Mouse (Mus musculus): ENCODE results near the gene Eid1. TPM values are rescaled to one million over a fixed set of nuclear protein-coding genes. Genes with fewer than 3 reads are reported as not detected.

Eid1 gene
- total and polyA plus RNA-seq, 3 experiments = 0.11 TPM; not detected in 2

DNA sequence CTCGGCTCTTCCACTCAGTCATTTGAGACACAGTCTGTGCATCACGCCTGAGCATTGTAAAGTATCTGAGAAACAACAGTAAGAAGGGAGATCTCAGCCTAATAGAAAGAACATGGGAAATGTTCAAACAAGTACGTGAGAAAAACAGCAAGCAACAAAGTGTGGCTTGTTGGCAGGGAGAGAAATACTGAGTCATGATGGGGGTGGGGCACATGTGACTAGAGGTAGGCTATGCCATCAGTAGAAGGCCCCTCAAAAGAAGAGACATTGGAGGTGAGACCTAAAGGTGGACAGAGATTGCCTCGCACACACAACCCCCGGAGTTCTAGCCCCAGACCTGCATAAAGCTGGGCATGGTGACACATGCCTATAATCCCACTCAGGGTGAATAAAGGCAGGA is 7.7 kb upstream of the Eid1 start:
- Histone ChIP-seq H3K4me3 (ENCODE audit: low read depth, low read length) (no peak overlapping the region), H3K36me3 (replicated peaks) (no peaks in the 10 kb centered on the region), H3K27me3 (ENCODE audit: insufficient read depth, low read length) (peaks cover 12% of the 10 kb centered on the region; the same call in 1 of the 2 replicates), H3K4me1 (ENCODE audit: insufficient read depth, low read depth, low read length) (peaks cover 8% of the 10 kb centered on the region), H3K9me3 (replicated peaks) (no peaks in the 10 kb centered on the region)
- DNase-seq (ENCODE audit: low spot score) (no peak), ATAC-seq (ENCODE audit: extremely low read depth, insufficient number of reproducible peaks, low FRiP score, poor library complexity, severe bottlenecking) (no peak)
- no peak for TF ChIP-seq GATA1 (IDR thresholded peaks at IDR 0.05; ENCODE audit: borderline replicate concordance, low read length)
- no peak for TF ChIP-seq GATA2 (IDR thresholded peaks at IDR 0.05; ENCODE audit: borderline replicate concordance, low read depth, low read length)
- TF ChIP-seq CTCF (IDR thresholded peaks at IDR 0.05; ENCODE audit: low read depth, low read length) = no peak
- TF ChIP-seq POLR2AphosphoS5 (IDR thresholded peaks at IDR 0.05; ENCODE audit: insufficient replicate concordance, low read depth, low read length) = no peak
- TF ChIP-seq TAL1 (conservative IDR thresholded peaks at IDR 0.05; ENCODE audit: low read depth, low read length) = no peak

DNA sequence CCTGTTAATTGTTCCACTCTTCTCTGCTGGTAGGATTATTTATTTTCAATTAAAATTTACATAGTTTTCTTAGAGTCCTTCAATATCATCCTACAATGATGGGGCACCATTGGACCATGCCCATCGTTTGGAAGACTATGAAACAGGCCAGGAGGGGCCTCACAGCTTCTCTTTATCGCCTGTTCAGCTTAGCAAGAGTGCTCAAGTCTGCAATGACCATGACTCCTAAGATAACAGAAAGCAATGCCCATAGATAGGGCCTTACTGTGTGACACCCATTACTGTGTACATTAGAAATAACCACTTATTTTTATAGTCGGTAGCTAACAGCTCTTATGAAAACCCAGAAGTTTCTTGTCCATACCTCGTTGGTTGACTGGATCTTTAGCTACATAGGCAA is 7.0 kb upstream of the Eid1 start:
- Histone ChIP-seq H3K27me3 (ENCODE audit: insufficient read depth, low read length) (peaks cover 6% of the 10 kb centered on the region; the same call in 1 of the 2 replicates), H3K36me3 (replicated peaks) (no peaks in the 10 kb centered on the region), H3K4me3 (ENCODE audit: low read depth, low read length) (no peak overlapping the region), H3K4me1 (ENCODE audit: insufficient read depth, low read depth, low read length) (peaks cover 6% of the 10 kb centered on the region), H3K9me3 (replicated peaks) (no peaks in the 10 kb centered on the region)
- ATAC-seq (ENCODE audit: extremely low read depth, insufficient number of reproducible peaks, low FRiP score, poor library complexity, severe bottlenecking) = no peak
- no peak for DNase-seq (ENCODE audit: low spot score)
- TF ChIP-seq GATA1 (IDR thresholded peaks at IDR 0.05; ENCODE audit: borderline replicate concordance, low read length) (no peak), CTCF (IDR thresholded peaks at IDR 0.05; ENCODE audit: low read depth, low read length) (no peak), TAL1 (conservative IDR thresholded peaks at IDR 0.05; ENCODE audit: low read depth, low read length) (no peak), POLR2AphosphoS5 (IDR thresholded peaks at IDR 0.05; ENCODE audit: insufficient replicate concordance, low read depth, low read length) (no peak), GATA2 (IDR thresholded peaks at IDR 0.05; ENCODE audit: borderline replicate concordance, low read depth, low read length) (no peak)

DNA sequence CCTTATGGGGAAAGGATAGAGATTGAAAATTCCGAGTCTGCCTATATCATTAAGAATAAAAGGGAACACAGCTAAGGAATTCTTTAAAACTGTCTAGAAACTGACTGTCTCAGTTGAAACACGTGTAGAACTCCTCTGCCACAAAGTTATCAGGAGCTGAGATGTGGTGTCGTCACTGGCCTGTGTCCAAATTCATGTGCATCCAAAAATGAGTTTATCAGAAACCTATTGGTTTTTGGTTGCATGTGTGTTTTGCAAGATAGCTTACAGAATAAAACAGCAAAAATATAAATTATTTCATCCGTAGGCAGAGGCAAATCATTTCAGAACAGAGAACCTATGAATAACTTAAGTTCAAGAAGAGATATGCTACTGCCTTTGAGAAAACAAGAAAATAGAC is 6.2 kb upstream of the Eid1 start:
- DNase-seq (ENCODE audit: low spot score) (no peak), ATAC-seq (ENCODE audit: extremely low read depth, insufficient number of reproducible peaks, low FRiP score, poor library complexity, severe bottlenecking) (no peak)
- Histone ChIP-seq H3K4me3 (ENCODE audit: low read depth, low read length) (no peak overlapping the region), H3K27me3 (ENCODE audit: insufficient read depth, low read length) (peaks cover 2% of the 10 kb centered on the region; the same call in 1 of the 2 replicates), H3K36me3 (replicated peaks) (no peaks in the 10 kb centered on the region), H3K9me3 (replicated peaks) (no peaks in the 10 kb centered on the region), H3K4me1 (ENCODE audit: insufficient read depth, low read depth, low read length) (peaks cover 6% of the 10 kb centered on the region)
- TF ChIP-seq GATA2 (IDR thresholded peaks at IDR 0.05; ENCODE audit: borderline replicate concordance, low read depth, low read length) (no peak), POLR2AphosphoS5 (IDR thresholded peaks at IDR 0.05; ENCODE audit: insufficient replicate concordance, low read depth, low read length) (no peak)

DNA sequence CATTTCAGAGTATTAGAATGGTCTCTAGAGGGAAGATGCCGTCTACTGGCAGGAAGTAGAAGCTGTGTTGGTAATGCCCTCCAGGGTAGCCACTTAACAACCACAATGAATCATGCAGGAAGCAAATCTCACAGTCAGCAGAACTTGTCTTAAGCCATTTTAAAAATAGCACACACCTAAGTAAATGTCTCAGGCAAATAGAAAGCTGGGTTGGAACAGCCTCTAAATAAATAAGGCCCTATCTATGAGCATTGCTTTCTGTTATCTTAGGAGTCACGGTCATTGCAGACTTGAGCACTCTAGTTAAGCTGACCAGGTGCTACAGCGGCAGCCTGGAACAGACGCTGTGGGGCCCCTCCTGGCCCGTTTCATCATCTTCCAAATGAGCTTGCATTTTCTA is 5.7 kb upstream of the Eid1 start:
- Histone ChIP-seq H3K4me1 (ENCODE audit: insufficient read depth, low read depth, low read length) (peaks cover 6% of the 10 kb centered on the region), H3K4me3 (ENCODE audit: low read depth, low read length) (no peak overlapping the region), H3K9me3 (replicated peaks) (no peaks in the 10 kb centered on the region), H3K36me3 (replicated peaks) (no peaks in the 10 kb centered on the region), H3K27me3 (ENCODE audit: insufficient read depth, low read length) (peaks cover 2% of the 10 kb centered on the region; the same call in 1 of the 2 replicates)
- no peak for ATAC-seq (ENCODE audit: extremely low read depth, insufficient number of reproducible peaks, low FRiP score, poor library complexity, severe bottlenecking)
- TF ChIP-seq POLR2AphosphoS5 (IDR thresholded peaks at IDR 0.05; ENCODE audit: insufficient replicate concordance, low read depth, low read length) = no peak
- TF ChIP-seq CTCF (IDR thresholded peaks at IDR 0.05; ENCODE audit: low read depth, low read length) = no peak
- TF ChIP-seq GATA2 (IDR thresholded peaks at IDR 0.05; ENCODE audit: borderline replicate concordance, low read depth, low read length) = no peak
- no peak for TF ChIP-seq TAL1 (conservative IDR thresholded peaks at IDR 0.05; ENCODE audit: low read depth, low read length)
- TF ChIP-seq GATA1 (IDR thresholded peaks at IDR 0.05; ENCODE audit: borderline replicate concordance, low read length) = no peak
- no peak for DNase-seq (ENCODE audit: low spot score)

DNA sequence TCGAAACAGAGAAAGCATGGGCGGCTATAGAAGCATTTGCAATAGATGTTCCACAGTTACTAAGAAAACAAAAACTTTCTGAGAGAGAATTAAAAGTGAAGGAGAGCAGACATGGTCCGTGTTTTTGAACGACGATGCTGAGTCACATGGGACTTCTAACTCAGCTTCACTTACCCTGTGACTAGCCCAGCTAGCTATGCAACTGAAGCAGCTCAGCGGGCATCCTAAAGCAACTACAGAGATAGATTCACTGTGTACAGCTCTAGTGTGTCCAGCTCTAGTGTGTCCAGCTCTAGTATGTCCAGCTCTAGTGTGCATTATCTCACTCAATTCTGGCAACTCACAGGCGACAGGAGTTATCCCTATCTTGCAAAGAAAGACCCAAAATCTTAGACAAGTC is 5.2 kb upstream of the Eid1 start:
- no peak for ATAC-seq (ENCODE audit: extremely low read depth, insufficient number of reproducible peaks, low FRiP score, poor library complexity, severe bottlenecking)
- Histone ChIP-seq H3K4me3 (ENCODE audit: low read depth, low read length) (no peak overlapping the region), H3K27me3 (ENCODE audit: insufficient read depth, low read length) (peaks cover 2% of the 10 kb centered on the region; the same call in 1 of the 2 replicates), H3K4me1 (ENCODE audit: insufficient read depth, low read depth, low read length) (peaks cover 6% of the 10 kb centered on the region), H3K36me3 (replicated peaks) (no peaks in the 10 kb centered on the region), H3K9me3 (replicated peaks) (no peaks in the 10 kb centered on the region; the same call in 1 of the 2 replicates)
- no peak for DNase-seq (ENCODE audit: low spot score)
- TF ChIP-seq GATA2 (IDR thresholded peaks at IDR 0.05; ENCODE audit: borderline replicate concordance, low read depth, low read length) (no peak), TAL1 (conservative IDR thresholded peaks at IDR 0.05; ENCODE audit: low read depth, low read length) (no peak), GATA1 (IDR thresholded peaks at IDR 0.05; ENCODE audit: borderline replicate concordance, low read length) (no peak), CTCF (IDR thresholded peaks at IDR 0.05; ENCODE audit: low read depth, low read length) (no peak), POLR2AphosphoS5 (IDR thresholded peaks at IDR 0.05; ENCODE audit: insufficient replicate concordance, low read depth, low read length) (no peak)

DNA sequence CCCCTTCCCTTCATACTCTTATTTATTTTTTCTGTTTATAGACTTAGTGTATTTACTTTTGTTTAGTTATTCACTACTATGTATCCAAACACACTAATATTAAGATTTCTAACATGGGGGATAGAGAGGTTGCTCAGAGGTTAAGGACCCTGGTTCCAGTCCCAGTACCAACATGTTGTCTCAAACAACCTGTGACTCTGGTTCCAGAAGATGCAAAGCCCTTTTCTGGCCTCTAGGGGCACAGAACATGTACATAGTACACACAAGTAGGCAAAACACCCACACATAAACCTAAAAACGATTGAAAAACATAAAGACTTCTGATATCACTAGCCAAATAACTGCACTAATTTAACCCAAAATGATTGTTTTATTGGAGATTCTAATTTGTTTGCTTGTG is 2.0 kb upstream of the Eid1 start:
- no peaks in the 10 kb centered on the region for H3K4me1 ChIP-seq (ENCODE audit: insufficient read depth, low read depth, low read length)
- ATAC-seq (ENCODE audit: extremely low read depth, insufficient number of reproducible peaks, low FRiP score, poor library complexity, severe bottlenecking) (no peak), DNase-seq (ENCODE audit: low spot score) (no peak)
- peaks cover 3% of the 10 kb centered on the region; the same call in 1 of the 2 replicates for H3K27me3 ChIP-seq (ENCODE audit: insufficient read depth, low read length)
- no peaks in the 10 kb centered on the region for H3K36me3 ChIP-seq (replicated peaks)
- no peak overlapping the region for H3K4me3 ChIP-seq (ENCODE audit: low read depth, low read length)
- H3K9me3 ChIP-seq (replicated peaks) = peaks cover 8% of the 10 kb centered on the region
- TF ChIP-seq POLR2AphosphoS5 (IDR thresholded peaks at IDR 0.05; ENCODE audit: insufficient replicate concordance, low read depth, low read length) (no peak), GATA1 (IDR thresholded peaks at IDR 0.05; ENCODE audit: borderline replicate concordance, low read length) (no peak), GATA2 (IDR thresholded peaks at IDR 0.05; ENCODE audit: borderline replicate concordance, low read depth, low read length) (no peak), TAL1 (conservative IDR thresholded peaks at IDR 0.05; ENCODE audit: low read depth, low read length) (no peak), CTCF (IDR thresholded peaks at IDR 0.05; ENCODE audit: low read depth, low read length) (no peak)
